Mouse (Mus musculus) liver, embryonic 15.5 days (tissue): Measurements from ENCODE around the gene Cad. TPM values are rescaled to one million over a fixed set of nuclear protein-coding genes. Genes with fewer than 3 reads are reported as not detected.
"Not testable (repeated sequence)": the region's sequence is repeated elsewhere in the genome, so short reads cannot be mapped to it uniquely, and the experiment has no call there.

Experiments
- ATAC-seq: fragments of 200-750 bp; cut with Nextera tagmentation; 2 replicates; pipeline ENCODE4 v1.8.0; 2017; ENCODE audit warnings: moderate number of reproducible peaks, mild to moderate bottlenecking, moderate library complexity; ENCODE audit not compliant: insufficient read depth
- H3K27ac ChIP-seq: fragments of 300-500 bp; sonication (generic); replicated peaks from 2 replicates; pipeline ENCODE4 v1.5.1; 2015; ENCODE audit warnings: mild to moderate bottlenecking, inconsistent platforms
- H3K27me3 ChIP-seq: fragments of 300-500 bp; sonication (generic); 2 replicates; pipeline ENCODE4 v1.6.1; 2015; ENCODE audit warnings: mild to moderate bottlenecking, inconsistent platforms
- H3K36me3 ChIP-seq: fragments of 300-500 bp; sonication (generic); replicated peaks from 2 replicates; pipeline ENCODE4 v1.6.1; 2015; ENCODE audit warnings: moderate library complexity, mild to moderate bottlenecking, inconsistent platforms
- H3K4me1 ChIP-seq: fragments of 300-500 bp; sonication (generic); replicated peaks from 2 replicates; pipeline ENCODE4 v1.6.1; 2015; ENCODE audit warnings: inconsistent platforms
- H3K4me2 ChIP-seq: fragments of 300-500 bp; sonication (generic); 2 replicates; pipeline ENCODE4 v1.6.1; 2015; ENCODE audit warnings: moderate library complexity, mild to moderate bottlenecking, inconsistent platforms
- H3K4me3 ChIP-seq: fragments of 300-500 bp; sonication (generic); replicated peaks from 2 replicates; pipeline ENCODE4 v1.5.1; 2015; ENCODE audit warnings: mild to moderate bottlenecking, inconsistent platforms
- H3K9ac ChIP-seq: fragments of 300-500 bp; sonication (generic); 2 replicates; pipeline ENCODE4 v1.6.1; 2015; ENCODE audit warnings: moderate library complexity, mild to moderate bottlenecking, inconsistent platforms
- H3K9me3 ChIP-seq: fragments of 300-500 bp; sonication (generic); replicated peaks from 2 replicates; pipeline ENCODE4 v1.6.1; 2016; ENCODE audit warnings: inconsistent platforms
- WGBS: fragments of 180-500 bp; shearing (Covaris S2); methylation state at CpG from one replicate; pipeline ENCODE4 v1.1.7; 2015; ENCODE audit warnings: mixed read lengths; ENCODE audit not compliant: insufficient replicate concordance; 5-methylcytosine and 5-hydroxymethylcytosine counted together
- polyA plus RNA-seq: library from polyadenylated mRNA; unstranded; fragments of >200 nt; fragmentation: Nextera tagmentation; extraction: Ambion mirVana; gene quantifications from 2 replicates; pipeline ENCODE4 v1.2.1, GENCODE M21; 2015

Gene Cad
- polyA plus RNA-seq, 1 experiment from 2014 or later: 14.1 TPM

DNA sequence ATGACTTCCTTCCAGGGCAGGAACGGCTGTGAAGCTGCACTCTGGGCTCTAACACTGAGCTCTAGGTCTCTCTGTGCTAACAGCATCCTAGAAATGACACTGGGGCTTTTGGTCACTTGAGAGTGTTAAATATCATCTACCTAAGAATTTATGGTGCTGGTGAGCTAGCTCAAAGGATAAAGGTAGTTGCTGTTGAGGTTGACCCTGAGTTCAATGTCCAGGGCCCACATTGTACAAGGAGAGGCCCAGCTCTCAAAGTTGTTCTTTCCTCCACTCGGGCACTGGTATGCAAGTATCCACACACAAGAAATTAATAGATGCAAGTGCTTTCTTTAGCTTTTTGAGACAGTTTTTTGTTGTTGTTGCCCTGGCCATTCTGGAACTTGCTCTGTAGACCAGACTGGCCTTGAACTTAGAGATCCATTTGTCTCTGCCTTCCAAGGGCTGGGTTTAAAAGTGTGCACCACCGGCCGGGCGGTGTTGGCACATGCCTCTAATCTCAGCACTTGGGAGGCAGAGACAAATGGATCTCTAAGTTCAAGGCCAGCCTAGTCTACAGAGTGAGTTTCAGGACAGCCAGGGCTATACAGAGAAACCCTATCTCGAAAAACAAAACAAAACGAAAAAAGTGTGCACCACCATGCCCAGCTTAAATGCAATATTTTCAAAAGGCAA is 16.3 kb upstream of the Cad start:
- Histone ChIP-seq H3K9ac (no peak overlapping the region), H3K4me1 (no peaks in the 10 kb centered on the region), H3K27ac (no peak overlapping the region), H3K27me3 (no peaks in the 10 kb centered on the region), H3K4me3 (no peak overlapping the region), H3K9me3 (no peaks in the 10 kb centered on the region), H3K36me3 (peaks cover 24% of the 10 kb centered on the region; the same call in 1 of the 2 replicates), H3K4me2 (no peak overlapping the region)
- WGBS: 77% methylated on average over 7 of the region's 7 CpGs
- no peak for ATAC-seq

DNA sequence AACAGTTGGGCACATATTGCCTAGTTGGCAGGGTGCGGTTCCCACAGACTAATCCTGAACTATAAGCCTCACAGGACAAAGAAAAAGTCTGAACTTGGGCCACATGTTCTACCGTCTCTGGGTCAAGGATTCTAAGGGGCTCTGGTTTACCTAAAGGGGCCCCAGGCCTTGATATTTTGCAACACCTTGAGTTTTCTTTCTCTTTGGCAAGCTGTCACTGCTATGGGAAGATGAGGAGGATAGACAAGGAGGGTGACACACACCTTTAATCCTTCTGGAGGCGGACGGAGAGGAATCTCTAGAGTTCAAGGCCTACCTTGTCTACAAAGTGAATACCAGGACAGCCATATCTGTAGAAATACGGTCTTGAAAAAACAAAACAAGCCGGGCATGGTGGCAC is 8.2 kb upstream of the Cad start:
- Histone ChIP-seq H3K4me1 (peaks cover 26% of the 10 kb centered on the region), H3K9me3 (no peaks in the 10 kb centered on the region), H3K4me3 (no peak overlapping the region), H3K4me2 (no peak overlapping the region), H3K27me3 (no peaks in the 10 kb centered on the region), H3K27ac (no peak overlapping the region), H3K9ac (no peak overlapping the region), H3K36me3 (0 out of 2 replicates have a peak, but pooled peaks cover 13% of the 10 kb centered on the region)
- ATAC-seq: no peak
- WGBS: 83% methylated on average over 6 of the region's 6 CpGs

DNA sequence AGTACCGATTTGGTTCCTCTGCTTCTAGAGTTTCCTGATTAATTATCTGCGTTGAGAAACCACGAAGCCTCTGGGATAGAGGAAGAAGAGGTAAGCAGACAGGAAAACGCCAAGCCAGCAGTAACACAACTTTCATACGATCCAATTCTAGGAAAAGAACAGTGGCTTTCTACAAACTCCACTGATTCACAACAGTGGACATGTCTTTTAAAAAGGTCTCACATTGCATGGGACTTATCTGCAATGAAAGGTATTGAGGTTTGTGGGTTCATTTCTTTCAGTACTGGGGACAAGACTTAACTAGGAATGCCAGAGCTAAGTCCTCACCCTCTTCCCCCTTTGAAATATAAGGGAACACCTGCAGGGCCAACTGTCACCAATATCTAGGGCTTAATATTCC is 7.5 kb upstream of the Cad start:
- H3K4me1 ChIP-seq: peaks cover 26% of the 10 kb centered on the region
- H3K9ac ChIP-seq: peak overlapping the region; percentile 79
- peak overlapping the region; percentile 92 for H3K4me2 ChIP-seq
- 0 out of 2 replicates have a peak, but pooled peaks cover 10% of the 10 kb centered on the region for H3K36me3 ChIP-seq
- no peak for ATAC-seq
- no peak overlapping the region for H3K27ac ChIP-seq
- no peaks in the 10 kb centered on the region for H3K27me3 ChIP-seq
- no peaks in the 10 kb centered on the region for H3K9me3 ChIP-seq
- WGBS: 11% methylated on average over 5 of the region's 5 CpGs
- peak overlapping the region; percentile 79 for H3K4me3 ChIP-seq

DNA sequence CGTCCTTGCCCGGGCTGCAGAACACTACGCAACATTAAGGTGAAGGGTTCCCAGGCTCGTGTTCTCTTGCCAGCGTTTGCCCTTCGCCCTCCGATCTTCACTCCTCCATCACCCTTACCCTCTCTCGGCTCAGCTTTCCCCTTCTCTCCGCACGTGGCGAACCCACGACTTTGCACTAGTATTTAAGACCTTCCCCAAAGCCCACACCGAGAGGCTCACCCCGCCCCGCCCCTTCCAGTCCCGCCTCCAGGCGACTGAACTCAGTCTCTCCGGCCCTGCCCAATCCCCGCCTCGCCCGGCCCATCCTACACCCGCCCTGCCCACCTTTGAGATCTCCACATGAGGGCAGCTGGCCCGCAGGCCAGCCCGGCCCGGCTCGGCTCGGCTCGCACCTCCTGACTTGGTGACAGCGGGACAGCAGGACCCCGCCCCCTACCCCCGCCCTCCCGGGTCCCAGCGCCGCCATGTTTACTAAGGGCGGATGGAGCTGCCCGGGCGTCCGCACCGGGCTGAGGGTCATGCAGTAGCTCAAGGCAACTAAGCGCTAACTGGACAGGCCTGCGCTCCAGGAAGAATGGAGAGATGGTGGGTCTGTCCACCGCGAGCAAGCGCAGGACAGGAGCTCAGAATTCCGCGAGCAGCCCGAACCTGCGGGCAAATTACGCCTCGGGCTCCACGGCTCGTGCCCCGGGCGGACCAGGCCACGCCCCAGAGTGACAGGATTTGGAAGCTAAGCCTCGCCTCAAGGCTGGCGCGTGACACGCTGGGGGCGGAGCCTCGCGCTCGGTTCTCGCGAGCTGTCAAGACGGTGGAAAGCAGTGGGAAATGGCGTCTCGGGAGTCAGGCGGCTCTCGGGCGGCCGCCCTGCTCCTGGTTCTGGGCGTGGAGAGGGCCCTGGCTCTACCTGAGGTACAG is 6.5 kb upstream of the Cad start, which contains the start of gene Atraid:
Gene Atraid, plus strand, starts transcription at position 465 of the 915 bp plus-strand sequence.
- peak within 1 kb of the TSS; percentile 92 for H3K27ac ChIP-seq
- no peaks in the 10 kb centered on the region for H3K9me3 ChIP-seq
- peaks cover 26% of the 10 kb centered on the region for H3K4me1 ChIP-seq
- peak within 1 kb of the TSS; percentile 92 for H3K4me2 ChIP-seq
- H3K9ac ChIP-seq: peak within 1 kb of the TSS; percentile 79
- ATAC-seq: peak; percentile 95
- under 1% methylated on average over 73 of the region's 73 CpGs for WGBS
- H3K4me3 ChIP-seq: peak within 1 kb of the TSS; percentile 79
- H3K27me3 ChIP-seq: no peaks in the 10 kb centered on the region
- H3K36me3 ChIP-seq: 0 out of 2 replicates have a peak, but pooled peaks cover 5% of the 10 kb centered on the region

DNA sequence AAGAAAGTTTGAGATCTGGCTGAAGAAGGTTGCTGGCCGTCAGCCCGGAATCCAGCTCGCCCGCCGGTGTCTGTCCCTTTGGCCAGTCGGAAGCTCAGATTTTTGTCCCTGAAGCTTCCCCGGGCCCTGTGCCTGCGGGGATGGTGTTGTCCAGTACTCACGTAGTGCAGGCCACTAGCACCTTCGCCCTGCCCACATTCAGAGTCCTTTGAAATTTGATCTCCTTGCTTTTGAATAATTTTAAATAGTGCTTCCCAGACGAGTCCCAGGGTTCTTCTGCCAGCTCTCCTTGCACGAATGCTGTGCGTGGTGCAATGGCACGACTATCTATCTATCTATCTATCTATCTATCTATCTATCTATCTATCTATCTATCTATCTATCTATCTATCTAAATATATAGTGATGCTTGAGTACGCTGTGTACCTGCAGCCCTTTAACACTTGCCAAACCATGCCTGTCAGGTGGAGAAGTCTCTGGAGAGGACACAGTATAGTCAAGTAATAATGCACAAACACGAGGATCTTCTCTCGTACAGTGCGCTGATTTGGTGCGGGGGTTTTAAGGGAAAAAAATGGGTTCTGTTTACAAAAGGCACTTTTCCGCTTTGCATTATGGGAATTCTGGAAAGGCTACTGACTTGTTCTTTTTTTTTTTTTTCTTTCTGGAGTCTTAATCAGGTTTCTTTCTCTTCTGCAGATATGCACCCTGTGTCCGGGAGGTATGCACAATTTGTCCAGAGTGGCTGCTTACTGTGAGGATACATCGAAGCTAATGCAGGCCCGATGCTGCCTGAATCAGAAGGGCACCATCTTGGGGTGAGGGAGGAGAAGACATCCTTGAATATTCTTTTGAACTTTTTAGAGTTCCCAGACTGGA is 5.6 kb upstream of the Cad start, which contains the start of gene Slc5a6:
Gene Slc5a6, minus strand, starts transcription at position 162 of the 879 bp plus-strand sequence.
- Histone ChIP-seq H3K27ac (peak within 1 kb of the TSS; percentile 92), H3K36me3 (0 out of 2 replicates have a peak, but pooled peaks cover 5% of the 10 kb centered on the region), H3K9ac (peak within 1 kb of the TSS; percentile 79), H3K4me1 (peaks cover 29% of the 10 kb centered on the region), H3K4me3 (peak within 1 kb of the TSS; percentile 79), H3K9me3 (no peaks in the 10 kb centered on the region), H3K4me2 (peak within 1 kb of the TSS; percentile 92), H3K27me3 (no peaks in the 10 kb centered on the region)
- WGBS: under 1% methylated on average over 23 of the region's 23 CpGs
- peak; percentile 17 for ATAC-seq

DNA sequence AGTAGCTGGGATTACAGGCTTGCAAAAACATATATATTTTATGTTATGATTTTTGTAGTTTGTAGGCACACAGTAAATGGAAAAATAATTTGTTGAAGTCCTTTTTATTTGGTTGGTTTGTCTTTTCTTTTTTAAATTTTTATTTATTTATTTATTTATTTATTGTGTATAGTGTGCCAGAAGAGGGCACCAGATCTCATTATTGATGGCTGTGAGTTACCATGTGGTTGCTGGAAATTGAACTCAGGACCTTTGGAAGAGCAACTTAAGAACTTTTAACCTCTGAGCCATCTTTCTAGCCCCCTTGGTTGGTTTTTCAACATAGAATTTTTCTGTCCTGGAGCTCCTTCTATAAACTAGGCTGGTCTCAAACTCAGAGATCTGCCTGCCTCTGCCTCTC is 4.2 kb upstream of the Cad start:
- no peaks in the 10 kb centered on the region for H3K27me3 ChIP-seq
- H3K9me3 ChIP-seq: no peaks in the 10 kb centered on the region
- H3K4me2 ChIP-seq: no peak overlapping the region
- H3K9ac ChIP-seq: no peak overlapping the region
- no peak overlapping the region for H3K27ac ChIP-seq
- no peak overlapping the region for H3K4me3 ChIP-seq
- no peak for ATAC-seq
- H3K4me1 ChIP-seq: peaks cover 42% of the 10 kb centered on the region
- 0 out of 2 replicates have a peak, but pooled peaks cover 5% of the 10 kb centered on the region for H3K36me3 ChIP-seq

DNA sequence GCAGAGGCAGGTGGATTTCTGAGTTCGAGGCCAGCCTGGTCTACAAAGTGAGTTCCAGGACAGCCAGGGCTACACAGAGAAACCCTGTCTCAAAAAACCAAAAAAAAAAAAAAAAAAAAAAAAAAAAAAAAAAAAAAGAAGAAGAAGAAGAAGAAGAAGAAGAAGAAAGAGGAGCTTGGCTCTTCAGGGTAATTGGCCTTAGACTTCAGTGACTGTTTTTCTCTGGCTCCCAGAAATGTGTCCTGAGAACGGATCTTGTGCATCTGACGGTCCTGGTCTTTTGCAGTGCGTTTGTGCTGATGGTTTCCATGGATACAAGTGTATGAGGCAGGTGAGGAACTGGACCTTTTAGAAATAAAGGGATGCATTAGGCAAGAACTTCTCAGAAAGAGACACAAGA is 852 bp upstream of the Cad start:
- peak overlapping the region; percentile 61; the same call in 1 of the 2 replicates for H3K27ac ChIP-seq
- H3K36me3 ChIP-seq: peaks cover 16% of the 10 kb centered on the region

DNA sequence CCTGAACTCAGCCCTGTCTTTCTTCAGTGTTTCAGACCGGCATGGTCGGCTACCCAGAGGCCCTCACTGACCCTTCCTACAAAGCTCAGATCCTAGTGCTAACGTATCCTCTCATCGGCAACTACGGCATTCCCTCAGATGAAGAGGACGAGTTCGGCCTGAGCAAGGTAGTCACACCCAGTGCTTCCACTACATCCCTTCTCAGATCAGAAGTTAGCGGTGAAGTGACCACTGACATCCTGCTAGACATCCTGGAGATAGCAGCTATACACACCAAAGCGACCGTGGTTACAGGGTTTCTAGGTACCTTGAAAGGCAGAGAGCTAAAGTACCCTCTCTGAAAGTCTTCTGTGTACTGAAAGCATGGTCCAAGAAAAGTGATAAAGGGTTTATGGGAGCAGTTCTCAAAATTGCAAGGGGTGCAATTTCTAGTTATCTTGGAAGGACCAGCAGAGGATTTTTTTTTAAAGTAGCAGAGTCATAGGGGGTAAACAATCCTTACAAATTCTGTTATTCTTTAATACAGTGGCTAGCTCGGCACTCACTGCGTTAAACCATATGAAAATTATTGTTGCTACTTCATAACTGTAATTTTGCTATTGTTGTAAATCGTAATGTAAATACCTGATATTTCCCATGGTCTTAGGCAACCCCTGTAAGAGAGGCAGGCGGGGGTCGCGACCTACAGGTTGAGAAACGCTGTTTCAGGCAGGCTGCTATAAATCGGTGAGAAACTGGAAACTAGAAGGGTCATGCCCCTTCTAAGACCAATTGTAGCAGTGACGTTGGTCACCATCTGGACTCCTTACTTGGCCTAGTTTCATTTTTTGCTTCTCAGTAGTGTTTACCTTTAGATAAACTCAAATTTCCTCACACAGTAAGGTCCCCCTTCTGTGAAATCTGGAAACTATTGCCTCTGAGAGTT is 898 bp downstream of the Cad start:
- H3K4me3 ChIP-seq: peak overlapping the region; percentile 73
- peaks cover 23% of the 10 kb centered on the region for H3K4me1 ChIP-seq
- H3K27me3 ChIP-seq: no peaks in the 10 kb centered on the region
- WGBS: 15% methylated on average over 19 of the region's 19 CpGs
- peak overlapping the region; percentile 61 for H3K27ac ChIP-seq
- peaks cover 34% of the 10 kb centered on the region for H3K36me3 ChIP-seq
- no peaks in the 10 kb centered on the region for H3K9me3 ChIP-seq
- ATAC-seq: peak; percentile 10
- H3K9ac ChIP-seq: peak overlapping the region; percentile 71
- H3K4me2 ChIP-seq: peak overlapping the region; percentile 100

More for the DNA sequence above, 852 bp upstream of the Cad start:
- not testable (repeated sequence) for H3K9me3 ChIP-seq, H3K27me3 ChIP-seq, ATAC-seq
- peaks cover 34% of the 10 kb centered on the region for H3K4me1 ChIP-seq
- H3K4me2 ChIP-seq: peak overlapping the region; percentile 100
- H3K4me3 ChIP-seq: peak overlapping the region; percentile 73
- WGBS: 74% methylated on average over 4 of the region's 4 CpGs
- H3K9ac ChIP-seq: peak overlapping the region; percentile 71; the same call in 1 of the 2 replicates

DNA sequence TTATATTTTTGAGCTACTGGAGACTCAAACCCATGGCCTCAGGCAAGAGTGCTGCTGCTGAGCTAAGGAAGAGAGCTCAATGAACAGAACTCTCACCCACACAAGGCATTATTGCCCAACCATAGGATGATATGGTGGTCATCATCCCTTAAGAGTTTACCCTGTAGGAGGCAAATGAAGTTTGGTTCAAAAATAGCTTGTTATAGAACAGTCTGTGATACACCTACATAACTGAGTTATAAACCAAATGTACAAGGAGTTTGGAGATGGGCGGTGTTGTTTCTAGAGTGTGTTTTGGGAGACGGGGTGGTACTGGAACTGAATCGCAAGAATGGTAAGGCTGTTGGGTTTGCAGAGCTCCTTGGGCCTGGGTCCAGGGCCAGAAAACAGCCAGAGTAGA is 15.2 kb downstream of the Cad start:
- Histone ChIP-seq H3K9me3 (no peaks in the 10 kb centered on the region), H3K27me3 (no peaks in the 10 kb centered on the region), H3K4me2 (no peak overlapping the region), H3K36me3 (peaks cover 92% of the 10 kb centered on the region), H3K4me1 (no peaks in the 10 kb centered on the region), H3K9ac (no peak overlapping the region), H3K27ac (no peak overlapping the region), H3K4me3 (no peak overlapping the region)
- 88% methylated on average over 3 of the region's 3 CpGs for WGBS
- no peak for ATAC-seq

DNA sequence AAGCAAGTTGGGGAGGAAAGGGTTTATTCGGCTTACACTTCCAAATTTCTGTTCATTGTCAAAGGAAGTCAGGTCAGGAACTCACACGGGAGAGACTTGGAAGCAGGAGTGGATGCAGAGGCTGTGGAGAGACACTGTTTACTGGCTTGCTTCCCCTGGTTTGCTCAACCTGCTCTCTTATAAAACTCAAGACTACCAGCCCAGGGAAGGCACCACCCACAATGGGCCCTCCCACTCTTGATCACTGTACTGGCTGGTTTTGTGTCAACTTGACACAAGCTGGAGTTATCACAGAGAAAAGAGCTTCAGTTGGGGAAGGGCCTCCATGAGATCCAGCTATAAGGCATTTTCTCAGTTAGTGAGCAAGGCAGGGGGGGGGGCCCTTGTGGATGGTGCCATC is 16.5 kb downstream of the Cad start:
- no peak overlapping the region for H3K9ac ChIP-seq
- no peak overlapping the region for H3K4me3 ChIP-seq
- H3K4me2 ChIP-seq: no peak overlapping the region
- no peak overlapping the region for H3K27ac ChIP-seq
- peaks cover 99% of the 10 kb centered on the region for H3K36me3 ChIP-seq
- ATAC-seq: no peak
- H3K27me3 ChIP-seq: no peaks in the 10 kb centered on the region
- H3K4me1 ChIP-seq: no peaks in the 10 kb centered on the region
- no peaks in the 10 kb centered on the region for H3K9me3 ChIP-seq
- 67% methylated on average over 2 of the region's 2 CpGs for WGBS
